Mouse (Mus musculus): Measurements from ENCODE around the gene Enc1. TPM values are rescaled to one million over a fixed set of nuclear protein-coding genes. Genes with fewer than 3 reads are reported as not detected.
A peak's percentile ranks its signal among the peaks of the same experiment; 100 is the strongest.

Gene Enc1
- polyA plus RNA-seq, 1 experiment from 2014 or later = 0.92 TPM

DNA sequence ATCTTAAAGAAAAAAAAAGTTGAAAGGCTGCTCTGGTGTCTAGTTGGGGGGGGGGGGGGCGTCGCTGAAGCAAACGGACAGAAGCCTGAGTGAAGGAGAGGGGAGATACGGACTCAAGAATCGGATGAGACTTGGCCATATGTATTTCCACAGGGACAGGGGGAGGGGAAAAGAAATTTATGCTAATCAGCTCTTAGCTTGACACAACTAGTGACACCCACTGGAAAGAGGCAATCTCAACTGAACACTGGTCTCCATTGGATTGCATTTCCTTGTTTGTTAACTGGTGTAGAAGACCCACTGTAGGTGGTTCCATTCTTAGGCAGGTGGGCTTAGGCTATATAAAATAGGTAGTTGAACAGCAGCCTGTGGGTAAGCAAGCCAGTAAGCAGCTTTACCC lies 55.9 kb downstream of the Enc1 start:
- no peak overlapping the region for H3K9ac ChIP-seq
- whole genome bisulfite sequencing (ENCODE audit: insufficient replicate concordance) = 84% methylated on average over 4 of the region's 5 CpGs
- no peak for ATAC-seq

GRCm38 (mm10) chr13:97297418-97298050 lies 56.6 kb downstream of the Enc1 start:
- no peak for ATAC-seq
- no peaks in the 10 kb centered on the region for H3K27me3 ChIP-seq (replicated peaks)
- H3K9me3 ChIP-seq (replicated peaks) = no peaks in the 10 kb centered on the region
- no peak overlapping the region for H3K9ac ChIP-seq
- no peaks in the 10 kb centered on the region for H3K36me3 ChIP-seq
- H3K4me1 ChIP-seq = peaks cover 13% of the 10 kb centered on the region; the same call in 1 of the 2 replicates
- H3K27ac ChIP-seq = no peak overlapping the region
- H3K4me2 ChIP-seq = no peak overlapping the region
- 66% methylated on average over 14 of the region's 14 CpGs for WGBS (ENCODE audit: insufficient replicate concordance)
- no peak overlapping the region for H3K4me3 ChIP-seq

More for the DNA sequence above, 55.9 kb downstream of the Enc1 start:
- no peaks in the 10 kb centered on the region for H3K36me3 ChIP-seq
- H3K4me3 ChIP-seq = no peak overlapping the region
- H3K4me1 ChIP-seq = peaks cover 13% of the 10 kb centered on the region; the same call in 1 of the 2 replicates
- H3K4me2 ChIP-seq = no peak overlapping the region
- H3K27ac ChIP-seq = no peak overlapping the region
- no peaks in the 10 kb centered on the region; the same call in 1 of the 2 replicates for H3K27me3 ChIP-seq (replicated peaks)
- H3K9me3 ChIP-seq (replicated peaks) = no peaks in the 10 kb centered on the region

DNA sequence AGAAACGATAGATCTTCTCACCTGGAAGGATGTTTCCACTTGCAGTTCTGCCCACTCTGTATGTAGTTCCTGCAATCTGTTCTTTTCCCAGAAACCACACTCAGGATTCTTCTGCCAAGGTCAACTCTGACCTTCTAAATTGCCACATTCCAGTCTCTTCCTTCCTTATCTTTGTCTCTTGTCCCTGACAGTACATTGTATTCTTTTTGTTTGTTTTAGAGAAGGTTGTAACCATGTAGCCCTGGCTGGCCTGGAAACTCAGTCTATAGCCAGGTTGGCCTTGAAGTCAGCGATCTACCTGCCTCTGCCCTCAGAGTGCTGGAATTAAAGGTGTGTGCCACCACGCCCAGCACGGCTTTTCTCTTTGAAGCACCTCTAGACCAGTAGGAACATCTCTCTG lies 58.0 kb downstream of the Enc1 start:
- Histone ChIP-seq H3K27ac (0 out of 2 replicates have a peak overlapping the region, but pooled peaks have one; percentile 3), H3K9me3 (replicated peaks) (no peaks in the 10 kb centered on the region), H3K4me1 (peaks cover 13% of the 10 kb centered on the region; the same call in 1 of the 2 replicates), H3K4me2 (no peak overlapping the region), H3K4me3 (no peak overlapping the region), H3K27me3 (replicated peaks) (no peaks in the 10 kb centered on the region), H3K36me3 (no peaks in the 10 kb centered on the region), H3K9ac (no peak overlapping the region)
- ATAC-seq = no peak
- 66% methylated on average over 4 of the region's 4 CpGs for WGBS (ENCODE audit: insufficient replicate concordance)

DNA sequence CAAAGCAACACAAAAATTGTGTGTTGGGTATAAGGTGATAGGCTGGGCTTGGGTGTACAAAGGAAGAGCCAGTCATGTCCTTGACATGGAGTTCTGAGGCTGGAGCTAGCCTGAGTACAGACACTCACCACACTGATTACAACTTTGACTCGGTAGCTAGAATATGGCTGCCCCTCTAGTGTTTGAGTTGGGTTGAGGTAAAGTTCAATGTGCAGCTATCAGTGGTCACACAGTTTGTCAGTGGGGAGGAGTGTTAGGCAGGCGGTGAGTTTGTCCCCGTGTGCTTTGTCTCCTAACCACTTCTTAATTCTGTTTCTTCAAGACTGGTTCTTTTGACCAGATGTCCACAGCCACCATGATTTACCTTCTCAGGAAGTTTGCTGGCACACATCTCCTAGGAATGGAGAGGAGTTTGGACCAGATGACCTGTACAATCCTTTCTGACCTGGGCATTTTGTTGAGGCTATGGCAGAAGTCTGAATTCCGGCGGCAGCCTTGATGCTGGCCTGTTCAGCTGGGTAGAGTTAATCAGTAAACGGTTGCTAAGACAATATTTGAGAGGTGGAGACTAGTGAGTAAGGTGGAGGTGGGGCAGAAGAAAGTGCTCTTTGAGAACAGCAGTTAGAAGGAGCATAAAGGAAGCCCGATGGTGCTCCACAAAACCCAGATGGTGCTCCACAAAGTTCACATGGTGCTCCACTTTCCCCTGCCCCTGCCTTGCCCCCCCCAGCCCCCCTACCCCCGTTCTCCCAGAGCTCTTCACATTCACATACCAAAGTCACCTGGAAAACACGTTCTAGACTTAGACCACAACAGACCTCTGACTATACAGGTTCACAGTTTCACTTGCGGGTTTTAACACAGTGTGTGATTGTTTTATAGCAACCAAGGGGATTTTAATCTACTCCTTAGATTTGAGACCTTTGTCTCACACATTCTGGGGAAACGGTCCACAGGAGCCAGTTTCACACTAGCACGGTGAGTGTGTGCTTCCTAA lies 59.3 kb downstream of the Enc1 start:
- no peaks in the 10 kb centered on the region for H3K27me3 ChIP-seq (replicated peaks)
- ATAC-seq = peak; percentile 65

More for the DNA sequence above, 59.3 kb downstream of the Enc1 start:
- no peak overlapping the region for H3K4me2 ChIP-seq
- H3K9me3 ChIP-seq (replicated peaks) = no peaks in the 10 kb centered on the region
- no peak overlapping the region for H3K4me3 ChIP-seq
- no peaks in the 10 kb centered on the region for H3K36me3 ChIP-seq
- H3K4me1 ChIP-seq = peaks cover 10% of the 10 kb centered on the region; the same call in 1 of the 2 replicates
- peak overlapping the region; percentile 57 for H3K27ac ChIP-seq
- WGBS (ENCODE audit: insufficient replicate concordance) = 67% methylated on average over 12 of the region's 12 CpGs
- no peak overlapping the region for H3K9ac ChIP-seq

Other genes starting within 250 kb of the Enc1 start
- not detected in 2 replicates for gene 1700029F12Rik, start 206.7 kb upstream of the Enc1 start, polyA plus RNA-seq (2016; fragmentation: Nextera tagmentation; extraction: Ambion mirVana)
- 3.8 and 4.3 TPM in 2 replicates for gene Fam169a, start 173.8 kb upstream of the Enc1 start, polyA plus RNA-seq (2016; fragmentation: Nextera tagmentation; extraction: Ambion mirVana)
- gene Gm6169, start 141.9 kb upstream of the Enc1 start, polyA plus RNA-seq (2016; fragmentation: Nextera tagmentation; extraction: Ambion mirVana) = 0.75 and 1.5 TPM in 2 replicates
- 29.0 and 31.7 TPM in 2 replicates for gene Gfm2, start 103.2 kb upstream of the Enc1 start, polyA plus RNA-seq (2016; fragmentation: Nextera tagmentation; extraction: Ambion mirVana)
- 41.5 and 42.2 TPM in 2 replicates for gene Nsa2, start 103.2 kb upstream of the Enc1 start, polyA plus RNA-seq (2016; fragmentation: Nextera tagmentation; extraction: Ambion mirVana)
- gene Hexb, start 42.7 kb upstream of the Enc1 start, polyA plus RNA-seq (2016; fragmentation: Nextera tagmentation; extraction: Ambion mirVana) = 14.1 and 15.1 TPM in 2 replicates

All from liver, embryonic 12.5 days (tissue).